Mouse (Mus musculus) right cerebral cortex, postnatal 25 days (tissue): ENCODE measurements around the gene Tnfaip8l1.

Experiments used
- DNase-seq: peaks from one replicate; pipeline ENCODE4 v3.0.0; 2022

Tnfaip8l1 gene

DNA sequence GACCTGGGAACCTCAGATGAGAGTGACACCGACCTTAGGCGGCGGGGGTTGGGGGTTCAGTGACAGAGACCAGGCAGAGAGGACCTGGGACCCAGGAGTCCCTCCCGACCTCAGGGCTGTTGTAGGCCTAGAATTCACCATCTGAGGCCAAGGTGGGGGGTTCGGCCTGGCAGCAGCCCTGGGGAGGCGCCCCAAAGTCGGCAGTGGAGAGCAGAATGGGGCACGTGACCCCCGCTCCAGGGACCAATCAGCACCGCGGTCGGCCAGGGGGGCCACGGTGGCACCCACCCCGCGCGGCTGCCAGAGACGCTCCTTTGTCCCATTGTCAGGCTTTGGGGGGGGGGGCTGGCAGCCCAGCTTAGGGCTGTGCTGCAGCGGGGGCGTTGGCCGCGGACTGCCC, 22.9 kb upstream of the Tnfaip8l1 start:
- no peak for DNase-seq

DNA sequence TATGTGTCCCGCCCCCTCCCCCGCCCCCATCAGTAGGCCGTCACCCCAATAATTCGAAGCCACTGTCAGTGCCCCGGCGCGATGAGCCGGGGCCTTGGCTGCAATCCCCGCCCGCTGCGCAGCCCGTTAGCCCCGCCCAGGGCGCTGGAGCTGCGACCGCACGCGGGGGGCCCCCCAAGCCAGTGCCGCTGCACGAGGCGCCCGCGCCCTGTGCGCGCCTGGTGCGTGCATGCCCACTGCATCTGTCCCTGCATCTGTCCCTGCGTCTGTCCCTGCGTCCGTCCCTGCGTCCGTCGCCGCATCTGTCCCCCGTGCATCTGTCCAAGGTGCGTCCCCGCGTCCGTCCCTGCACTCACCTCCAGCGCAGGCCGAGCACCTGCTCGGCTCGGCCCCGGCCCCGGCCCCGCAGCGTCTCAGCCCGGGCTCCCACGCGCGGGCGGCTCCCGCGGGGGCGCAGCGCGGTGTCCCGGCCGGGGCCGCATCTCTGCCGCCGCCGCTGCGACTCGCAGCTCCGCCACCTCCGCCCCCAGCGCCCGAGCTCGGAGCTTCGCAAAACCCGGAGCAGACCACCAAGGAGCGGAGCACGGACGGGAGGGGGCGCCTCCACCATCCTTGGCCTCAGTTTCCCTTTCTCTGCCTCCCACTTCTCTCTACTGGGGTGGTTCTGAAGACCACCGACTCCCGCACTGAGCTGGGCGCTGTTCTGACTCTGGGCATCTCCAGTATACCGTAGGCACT, 22.2 kb upstream of the Tnfaip8l1 start, which contains the start of gene Sema6b:
Sema6b (minus strand) TSS at position 486 of the 738 bp plus-strand sequence.
- peak; percentile 86 for DNase-seq

DNA sequence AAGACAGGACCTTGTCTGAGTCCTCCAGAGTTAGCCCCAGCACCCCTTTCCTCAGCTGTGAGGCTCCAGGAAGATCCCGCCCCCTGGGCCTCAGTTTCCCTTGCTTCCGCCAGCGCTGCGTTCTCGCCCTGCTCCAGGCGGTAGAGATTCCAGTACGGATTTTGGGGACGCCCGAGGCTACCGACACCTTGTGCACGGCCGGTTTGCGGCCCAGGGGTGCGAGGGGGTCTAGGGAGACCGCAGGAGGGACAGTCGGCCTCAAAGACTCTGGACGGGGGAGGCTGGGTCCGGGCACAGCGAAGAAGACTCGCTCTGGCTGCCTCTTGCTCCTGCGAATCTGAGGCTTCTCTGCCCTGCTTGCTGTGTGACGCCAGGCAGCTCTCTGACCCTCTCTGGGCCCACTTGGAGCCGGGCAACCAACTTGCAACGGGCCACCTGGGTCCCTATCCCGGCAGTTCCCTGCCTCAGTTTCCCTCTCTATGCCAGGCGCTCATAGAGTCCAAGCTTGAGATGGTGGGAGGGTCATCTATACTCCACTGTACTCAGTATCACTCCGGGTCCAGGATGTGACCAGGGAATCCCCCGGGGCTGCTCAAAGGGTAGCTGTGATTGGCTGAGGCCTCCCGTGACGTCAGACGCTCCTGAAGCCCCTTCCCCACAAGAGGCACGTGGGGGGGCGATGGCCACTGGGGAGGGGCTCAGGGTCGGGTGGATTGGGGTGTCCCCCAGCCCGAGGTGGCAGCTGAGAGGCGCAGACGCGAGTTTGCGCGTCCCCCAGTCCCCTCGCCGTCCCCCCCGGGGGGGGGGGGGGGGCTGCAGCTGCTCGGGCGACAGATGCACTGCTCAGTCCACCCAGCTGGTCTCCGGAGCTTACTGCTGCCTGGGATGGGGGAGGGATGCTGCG, 20.3 kb upstream of the Tnfaip8l1 start:
- DNase-seq, result peak; percentile 71

DNA sequence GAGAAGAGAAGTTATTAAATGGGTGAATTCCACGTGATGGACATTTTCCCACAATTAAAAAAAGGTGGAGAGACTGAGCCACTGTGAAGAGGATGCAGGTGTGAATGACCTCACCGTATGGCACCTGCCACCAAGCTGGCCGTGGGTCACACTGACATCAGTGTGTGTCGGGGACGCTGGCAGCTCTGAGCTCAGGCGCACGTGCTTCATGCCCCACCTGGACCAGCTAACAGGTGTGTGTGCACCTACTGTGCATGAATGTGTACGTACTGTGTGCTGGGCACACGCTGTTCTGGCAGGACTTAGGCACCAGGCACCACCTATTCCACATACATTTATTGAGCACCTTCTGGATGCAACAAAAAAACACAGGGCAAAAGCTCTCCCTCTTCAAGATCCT, 17.7 kb upstream of the Tnfaip8l1 start:
- DNase-seq, result no peak

DNA sequence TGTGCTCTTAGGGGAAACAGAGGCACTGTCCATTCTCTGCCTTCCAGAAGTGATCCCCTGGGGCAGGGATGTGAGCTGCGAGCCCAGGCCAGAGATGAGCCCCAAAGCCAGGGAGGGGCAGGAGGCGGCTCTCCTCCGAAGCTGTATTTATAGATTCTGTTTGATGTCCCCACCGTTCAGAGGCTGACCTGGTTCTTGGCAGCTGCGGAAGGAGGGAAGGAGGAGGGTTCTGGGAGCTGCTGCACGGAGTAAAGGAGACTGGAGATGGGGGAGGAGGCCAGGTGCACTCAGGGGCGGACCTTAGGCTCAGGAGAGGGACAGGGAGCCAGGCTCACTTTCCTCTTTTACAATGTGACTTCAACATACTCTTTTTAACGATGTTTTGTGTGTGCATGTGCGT, 16.1 kb upstream of the Tnfaip8l1 start:
- no peak for DNase-seq

DNA sequence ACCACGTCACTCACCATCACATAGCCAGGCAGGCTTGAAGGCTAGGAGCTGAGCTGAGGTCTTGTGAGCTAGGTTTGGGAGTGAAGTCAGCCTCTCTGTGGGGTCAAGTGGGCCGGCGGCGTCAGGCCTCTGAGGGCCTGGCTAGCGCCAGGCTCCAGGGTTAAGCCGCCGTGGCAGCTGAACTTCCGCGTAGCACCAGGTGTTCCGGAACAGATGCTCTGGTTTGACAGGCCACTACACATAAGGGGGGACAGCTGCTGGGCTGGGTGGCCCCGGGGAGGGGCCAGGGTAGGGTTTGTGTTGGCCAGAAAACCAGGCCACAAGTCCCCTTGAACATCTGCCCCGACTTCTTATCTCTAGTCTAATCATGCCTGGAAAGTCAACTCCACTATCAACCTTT, 14.9 kb upstream of the Tnfaip8l1 start:
- no peak for DNase-seq

DNA sequence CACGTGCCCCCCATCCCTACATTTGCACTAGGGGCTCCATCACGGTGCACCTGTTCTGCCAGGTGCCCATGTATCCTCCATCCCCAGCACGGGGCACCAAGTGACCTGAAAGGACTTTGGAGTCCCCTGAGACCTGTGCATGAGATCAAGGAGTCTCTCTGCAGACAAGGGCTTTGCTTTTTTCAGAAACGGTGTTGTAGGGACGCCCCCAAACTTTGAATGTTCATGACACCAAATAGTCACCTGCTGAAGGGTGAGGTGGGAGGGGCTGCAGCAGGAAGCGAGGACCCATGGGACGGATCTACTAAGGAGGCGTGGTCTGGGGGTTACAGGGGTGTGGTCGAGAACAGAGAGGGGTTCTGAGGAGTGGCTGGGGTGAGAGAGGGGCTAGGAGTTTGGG, 14.0 kb upstream of the Tnfaip8l1 start:
- DNase-seq, result no peak

DNA sequence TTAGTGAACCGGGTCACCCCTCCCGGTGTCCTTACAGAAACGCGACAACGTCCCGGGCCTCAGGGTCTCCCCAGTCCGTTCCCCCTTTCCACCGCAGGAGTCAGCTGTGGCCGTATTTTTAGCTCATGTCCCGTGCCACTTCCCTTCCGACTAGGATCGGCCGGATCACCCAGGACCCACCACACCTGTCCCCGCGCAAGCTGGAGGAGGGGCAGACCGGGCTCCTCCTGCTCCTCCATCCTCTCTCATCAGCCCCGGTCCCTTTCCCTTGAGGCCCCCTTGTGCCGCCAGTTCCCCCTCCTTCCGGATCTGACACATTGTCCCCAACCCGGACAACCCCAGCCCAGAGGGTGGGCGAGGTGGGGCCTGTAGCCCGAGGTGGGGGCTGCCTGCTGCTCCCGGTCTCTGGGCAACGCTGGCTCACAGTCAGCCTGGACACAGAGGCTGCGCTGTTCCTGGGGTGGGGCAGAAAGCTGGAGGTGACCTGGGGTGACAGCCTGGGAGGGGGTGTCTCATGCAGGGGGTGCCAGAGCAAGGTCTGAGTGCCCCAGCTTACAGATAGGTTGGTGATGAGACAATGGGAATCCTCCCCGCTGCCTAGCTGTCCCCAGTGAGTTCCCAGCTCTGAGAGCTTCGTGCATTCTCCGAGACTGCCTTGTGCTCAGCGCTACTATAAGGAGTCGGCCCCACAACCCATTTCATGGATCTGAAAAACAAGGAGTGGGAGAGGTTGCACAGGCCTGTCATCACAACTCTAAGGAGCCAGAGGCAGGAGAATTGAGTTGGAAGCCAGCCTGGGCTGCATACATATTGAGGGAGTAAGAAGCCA, 13.3 kb upstream of the Tnfaip8l1 start:
- DNase-seq, result no peak

DNA sequence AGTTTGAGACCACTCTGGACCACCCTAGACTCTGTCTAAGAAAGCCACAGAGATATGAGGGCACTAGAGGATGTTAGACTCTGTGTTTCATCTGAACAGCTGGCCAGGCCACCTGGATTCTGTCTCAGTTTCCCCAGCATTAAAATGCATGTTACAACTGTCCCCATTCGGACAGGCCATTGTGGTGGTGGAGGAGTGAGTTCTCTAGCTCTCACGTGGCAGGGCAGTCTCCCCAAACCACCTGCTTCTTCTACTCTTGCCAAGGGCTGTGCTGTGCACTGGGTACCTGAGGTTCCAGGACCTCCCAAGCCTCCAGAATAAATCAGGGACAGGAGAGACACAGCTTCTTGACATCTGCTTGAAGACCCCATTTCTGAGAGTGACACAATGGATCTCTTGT, 12.4 kb upstream of the Tnfaip8l1 start:
- no peak for DNase-seq

DNA sequence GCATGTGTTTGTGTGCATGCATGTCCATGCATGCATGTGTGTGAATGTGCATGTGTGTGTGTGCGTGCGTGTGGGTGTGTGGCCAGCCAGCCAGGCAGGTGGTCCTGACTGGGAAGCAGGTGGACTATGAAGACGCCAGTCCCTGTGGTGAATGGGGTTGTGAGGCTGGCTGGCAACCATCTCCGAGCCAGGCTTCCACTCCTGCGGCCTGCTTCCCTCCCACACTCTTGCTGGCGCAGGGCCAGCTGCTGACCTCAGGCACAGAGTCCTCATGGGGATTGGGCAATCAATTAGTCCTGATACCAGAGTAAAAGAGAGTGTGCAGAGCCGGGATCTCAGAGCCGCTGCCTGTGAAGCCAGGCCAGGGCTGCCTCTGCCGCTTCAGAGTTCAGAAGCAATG, 8.6 kb upstream of the Tnfaip8l1 start:
- no peak for DNase-seq

DNA sequence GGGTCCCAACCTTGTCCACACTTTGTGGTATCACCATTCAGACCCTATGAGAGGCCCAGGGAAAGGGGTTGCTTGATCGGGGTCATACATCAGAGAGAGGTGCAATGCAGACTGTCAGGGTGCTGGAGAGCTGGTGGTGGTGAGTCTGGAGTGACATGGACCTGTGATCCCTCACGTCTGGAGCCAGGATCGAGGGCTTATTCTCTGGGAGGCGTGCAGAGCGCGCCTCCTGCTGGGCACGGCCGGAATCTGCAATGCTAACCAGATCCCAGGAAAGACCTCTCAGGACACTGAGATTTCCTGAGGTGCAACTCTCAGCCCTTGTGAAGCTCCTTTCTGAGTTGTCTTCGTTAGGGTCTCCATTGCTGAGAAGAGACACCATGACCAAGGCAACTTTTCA, 2.5 kb upstream of the Tnfaip8l1 start:
- no peak for DNase-seq

DNA sequence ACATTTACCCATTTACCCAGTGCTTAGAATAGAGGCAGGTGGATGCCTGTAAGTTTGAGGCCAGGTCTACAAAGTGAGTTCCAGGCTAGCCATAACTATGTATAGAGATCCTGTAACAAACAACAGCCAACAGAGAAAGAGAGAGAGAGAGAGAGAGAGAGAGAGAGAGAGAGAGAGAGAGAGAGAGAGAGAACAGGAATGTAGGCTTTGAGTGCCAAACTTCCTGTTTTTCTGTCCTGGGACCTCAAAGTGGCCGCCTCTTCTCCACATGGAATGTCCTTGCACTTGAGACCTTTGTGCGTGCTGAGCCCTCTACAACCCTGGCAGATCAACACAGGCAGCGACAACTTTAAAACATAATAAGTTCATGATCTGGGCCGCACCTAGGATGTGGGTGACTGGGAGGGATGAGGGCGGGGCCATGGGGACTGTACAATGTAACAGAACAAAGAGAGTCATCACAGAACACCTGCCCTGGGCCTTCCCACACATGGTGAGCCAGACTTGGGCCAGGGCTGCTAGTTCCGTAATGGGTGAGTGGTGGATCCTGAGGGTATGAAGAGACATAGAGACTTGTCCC, 1.3 kb downstream of the Tnfaip8l1 start:
- no peak for DNase-seq

DNA sequence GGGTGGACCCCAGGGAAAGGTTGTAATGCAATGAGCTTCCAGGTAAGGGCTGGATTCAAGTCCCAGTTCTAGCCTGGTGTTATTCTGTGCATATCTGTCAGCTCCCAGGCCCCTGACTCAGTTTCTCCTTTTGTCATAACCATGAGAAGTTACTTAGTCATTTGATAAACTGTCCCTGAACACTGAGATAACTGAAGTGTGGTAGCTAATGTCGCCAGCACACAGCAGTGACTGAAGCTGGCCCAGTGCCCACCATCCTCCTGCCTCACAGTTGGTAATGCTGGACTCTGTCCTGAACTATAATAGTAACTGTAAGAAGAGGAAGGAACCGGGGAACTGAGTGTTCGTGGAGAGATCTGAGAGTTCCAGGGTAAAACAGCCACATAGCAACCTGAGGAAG, 2.2 kb downstream of the Tnfaip8l1 start:
- DNase-seq, result no peak

DNA sequence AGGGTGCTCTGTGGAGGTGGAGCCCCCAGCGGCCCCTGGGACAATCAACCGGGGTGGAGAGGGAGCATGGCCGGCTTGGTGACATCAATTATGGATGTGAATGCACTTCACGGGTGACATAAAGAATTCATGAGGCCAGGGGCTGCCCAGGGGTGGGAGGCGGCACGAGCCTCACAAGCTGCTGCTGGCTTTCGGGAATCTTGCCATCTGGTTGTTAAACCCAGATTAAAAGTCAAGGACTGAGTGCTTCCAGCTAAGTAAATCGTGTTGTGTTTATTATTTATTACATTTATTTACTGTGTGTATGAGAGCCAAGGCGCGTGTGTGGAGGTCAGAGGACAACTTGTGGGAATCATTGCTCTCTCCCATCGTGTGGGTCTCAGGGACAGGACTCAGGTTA, 3.4 kb downstream of the Tnfaip8l1 start:
- no peak for DNase-seq

DNA sequence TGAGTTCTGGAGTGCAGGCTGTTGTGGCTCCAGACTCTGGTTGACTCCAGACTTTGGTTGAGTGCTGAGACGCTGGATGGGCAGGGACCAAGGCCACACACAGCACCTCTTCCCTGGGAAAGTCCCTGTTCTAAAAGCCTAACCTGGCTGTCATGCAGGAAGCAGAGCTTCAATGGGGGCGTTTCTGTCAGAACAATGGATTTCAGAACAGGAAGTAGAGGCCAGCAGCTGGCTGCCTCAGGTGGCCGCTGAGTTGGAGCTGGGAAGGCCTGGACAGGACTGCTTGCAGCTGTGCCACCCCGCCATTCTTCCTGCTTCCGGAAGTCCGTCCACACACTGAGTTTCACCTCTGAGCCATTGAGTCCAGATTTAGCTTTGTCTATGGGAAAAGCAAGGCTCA, 7.6 kb downstream of the Tnfaip8l1 start:
- no peak for DNase-seq

DNA sequence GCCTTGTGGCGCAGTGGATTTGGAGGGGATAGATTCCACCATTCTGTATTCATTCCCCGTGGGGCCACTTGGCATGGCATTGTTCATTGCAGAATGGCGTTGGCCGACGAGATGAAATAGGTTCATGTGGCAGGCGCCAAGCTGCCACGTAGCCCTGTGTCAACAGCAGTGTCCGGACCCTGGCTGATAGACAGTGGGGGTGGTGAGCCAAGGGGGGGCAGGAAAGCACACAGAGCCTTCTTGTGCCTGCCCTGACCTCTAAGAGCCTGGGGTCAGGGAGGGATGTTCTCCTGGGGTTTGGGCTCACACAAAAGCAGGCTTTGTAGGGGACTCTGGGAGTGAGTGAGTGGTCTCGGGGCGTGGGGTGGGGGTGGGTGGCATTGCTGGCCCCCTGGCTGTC, 8.4 kb downstream of the Tnfaip8l1 start:
- DNase-seq, result no peak

DNA sequence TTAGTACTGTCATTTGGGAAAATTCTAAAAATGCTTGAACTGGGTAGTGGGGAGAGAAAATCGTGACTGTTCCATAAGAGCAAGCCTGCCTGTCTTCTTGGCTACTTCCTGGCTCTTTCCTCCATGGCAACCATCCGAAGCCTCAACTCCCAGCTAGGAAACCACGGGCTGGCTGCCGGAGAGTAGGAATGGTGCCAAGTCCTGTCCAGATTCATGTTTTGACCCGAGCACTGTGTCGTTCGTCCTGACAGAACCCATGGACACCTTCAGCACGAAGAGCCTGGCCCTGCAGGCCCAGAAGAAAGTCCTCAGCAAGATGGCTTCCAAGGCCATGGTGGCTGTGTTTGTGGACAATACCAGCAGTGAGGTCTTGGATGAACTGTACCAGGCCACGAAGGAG, 9.2 kb downstream of the Tnfaip8l1 start:
- no peak for DNase-seq

DNA sequence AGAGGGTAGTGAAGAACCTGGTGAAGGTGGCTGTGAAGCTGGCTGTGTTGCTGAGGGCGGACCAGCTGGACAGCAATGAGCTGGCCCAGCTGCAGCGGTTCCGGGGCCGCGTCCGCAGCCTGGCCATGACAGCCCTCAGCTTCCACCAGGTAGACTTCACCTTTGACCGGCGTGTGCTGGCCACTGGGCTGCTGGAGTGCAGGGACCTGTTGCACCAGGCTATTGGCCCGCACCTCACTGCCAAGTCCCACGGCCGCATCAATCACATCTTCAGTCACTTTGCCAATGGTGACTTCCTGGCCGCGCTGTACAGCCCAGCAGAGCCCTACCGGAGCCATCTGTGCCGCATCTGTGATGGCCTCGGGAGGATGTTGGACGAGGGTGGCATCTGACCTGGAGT, 9.6 kb downstream of the Tnfaip8l1 start:
- DNase-seq, result no peak

DNA sequence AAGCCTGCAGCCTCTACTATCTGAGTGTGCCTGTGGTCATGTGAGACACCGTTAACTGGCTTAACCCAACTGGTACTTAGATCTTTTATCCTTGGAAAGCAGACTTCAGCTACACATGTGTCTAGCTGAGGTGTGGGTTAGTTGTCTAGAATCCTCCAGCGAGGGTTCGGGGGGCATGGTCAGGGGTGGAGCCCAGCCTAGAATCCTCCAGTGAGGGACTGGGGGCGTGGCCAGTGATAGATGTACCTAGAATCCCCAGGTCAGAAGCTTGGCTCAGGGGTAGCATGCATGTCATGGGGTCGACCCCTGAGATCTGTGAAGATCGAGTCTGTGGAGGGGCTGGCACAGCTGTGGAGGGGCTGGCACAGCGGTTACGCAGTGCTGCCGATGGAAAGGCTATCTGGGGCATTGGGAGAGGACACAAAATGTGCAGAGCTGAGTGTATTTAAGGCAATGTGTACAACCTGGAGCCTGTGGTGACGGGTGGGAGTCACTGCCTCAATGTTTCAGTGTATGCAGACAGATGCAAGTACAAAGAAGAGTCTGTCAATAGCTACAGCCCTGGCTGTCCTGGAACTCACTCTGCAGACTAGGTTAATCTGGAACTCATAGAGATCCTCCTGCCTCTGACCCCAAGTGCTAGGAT, 11.2 kb downstream of the Tnfaip8l1 start:
- no peak for DNase-seq

DNA sequence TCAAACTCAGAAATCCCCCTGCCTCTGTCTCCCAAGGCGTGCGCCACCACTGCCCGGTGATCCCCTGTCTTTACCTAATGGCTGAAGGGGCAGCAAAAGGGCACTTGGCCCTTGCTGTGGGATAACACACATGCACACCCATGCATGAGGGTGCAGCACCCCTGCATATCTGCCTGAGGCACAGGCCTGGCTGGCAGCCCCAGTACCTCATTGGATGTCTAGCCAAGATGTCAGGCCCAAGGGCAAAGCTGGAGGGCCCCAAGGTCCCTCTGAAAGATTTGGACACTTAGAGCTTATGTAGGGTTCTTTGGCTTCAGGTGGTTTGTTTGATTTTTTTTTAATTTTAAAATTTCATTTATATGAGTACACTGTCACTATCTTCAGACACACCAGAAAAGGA, 13.1 kb downstream of the Tnfaip8l1 start:
- no peak for DNase-seq

DNA sequence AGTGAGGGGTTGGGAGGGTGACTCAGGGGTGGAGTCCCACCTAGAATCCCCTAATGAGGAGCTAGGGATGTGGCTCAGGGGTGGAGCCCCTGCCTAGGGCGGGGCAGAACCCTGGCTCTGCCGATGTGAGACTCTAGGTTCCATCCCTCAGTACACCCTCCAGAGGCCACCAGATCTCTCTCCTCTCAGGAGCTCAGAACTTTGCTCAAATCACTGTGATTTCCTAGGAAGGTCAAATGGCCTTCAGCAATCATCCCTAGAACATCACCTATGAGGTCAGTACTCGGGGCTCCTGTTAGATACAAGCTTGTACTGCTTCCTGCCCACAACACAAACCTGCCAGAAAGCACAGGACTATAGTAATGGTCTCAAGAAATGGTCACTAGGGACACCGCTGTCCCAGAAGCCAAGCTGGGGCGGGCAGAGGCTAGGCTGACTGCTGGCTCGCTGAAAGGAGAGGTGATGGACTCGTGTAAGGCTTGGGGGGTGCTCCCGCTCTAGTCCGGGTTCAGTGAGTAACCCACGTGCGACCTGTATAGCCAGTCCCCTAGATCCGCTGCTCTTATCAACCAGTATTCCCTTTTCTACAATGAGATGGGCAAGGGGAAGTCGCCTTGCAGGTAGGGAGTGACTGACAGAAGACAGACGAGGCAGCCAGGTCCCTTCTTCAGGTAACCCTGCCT, 20.8 kb downstream of the Tnfaip8l1 start:
- no peak for DNase-seq

DNA sequence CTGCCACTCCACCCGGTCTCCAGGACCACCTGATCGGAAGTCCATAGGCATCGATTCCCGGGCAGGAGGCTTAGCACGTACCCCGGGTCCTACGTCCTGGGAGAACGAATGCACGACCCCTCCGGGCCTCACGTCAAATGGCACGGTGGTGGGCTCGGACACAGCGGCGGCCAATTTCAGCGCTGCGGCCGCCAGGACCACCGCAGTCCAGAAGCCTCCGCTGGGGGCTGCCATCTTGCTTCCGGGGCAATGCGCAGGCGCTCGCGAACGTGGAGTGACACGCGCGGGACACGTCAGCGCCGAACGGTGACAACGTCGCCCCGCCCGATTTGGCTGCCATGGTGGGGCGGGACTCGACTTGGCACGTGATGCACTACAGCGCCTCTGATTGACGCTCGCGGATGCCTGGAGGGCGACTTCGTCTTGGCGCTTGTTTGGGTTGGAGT, 21.4 kb downstream of the Tnfaip8l1 start, which contains the start of gene Mydgf:
Mydgf (minus strand) TSS at position 263 of the 446 bp plus-strand sequence.
- DNase-seq, result peak; percentile 96
